ENCODE assay signal across 27 mouse cellular contexts in the genomic region with DNA sequence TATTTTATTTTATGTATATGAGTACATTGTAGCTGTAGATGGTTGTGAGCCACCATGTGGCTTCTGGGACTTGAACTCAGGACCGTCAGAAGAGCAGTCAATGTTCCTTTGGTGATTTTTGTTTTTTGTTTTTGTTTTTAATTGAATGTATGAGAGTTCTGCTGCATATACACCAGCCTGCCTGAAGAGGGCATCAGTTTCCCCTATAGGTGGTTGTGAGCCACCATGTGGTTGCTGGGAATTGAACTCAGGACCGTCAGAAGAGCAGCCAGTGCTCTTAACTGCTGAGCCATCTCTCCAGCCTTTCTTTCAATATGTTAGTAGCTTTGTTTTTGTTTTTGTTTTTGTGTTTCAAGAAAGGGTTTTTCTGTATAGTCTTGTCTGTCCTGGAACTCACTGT. TPM values are rescaled to one million over a fixed set of nuclear protein-coding genes. Genes with fewer than 3 reads are reported as not detected.
DNase-seq lines count a peak whose midpoint lies in the region; ATAC-seq and TF ChIP-seq lines count a peak whose summit lies in the region.
"Had no signal": no experiment of that assay in that cellular context is flagged by ENCODE, and none has a peak within 500 bp of the region (broad histone marks: within the 10 kb centered on the region; RNA-seq: fewer than 3 reads in every experiment).

No protein-coding gene starts in this region.

- no peak overlapping the region for H3K4me2 ChIP-seq in kidney, postnatal 0 days (ENCODE audit: low read length)
- H3K4me2 ChIP-seq in forebrain, embryonic 13.5 days: no peak overlapping the region
- H3K4me2 ChIP-seq: hindbrain, embryonic 13.5 days; limb, embryonic 15.5 days; midbrain, embryonic 12.5 days; neural tube, embryonic 13.5 days had no signal

- no peak for ATAC-seq in kidney, postnatal 0 days (replicated peaks; ENCODE audit: low FRiP score, low read depth)
- ATAC-seq in forebrain, embryonic 13.5 days: no peak
- ATAC-seq: forebrain, embryonic 16.5 days; intestine, embryonic 16.5 days had no signal

- H3K27me3 ChIP-seq in kidney, postnatal 0 days (ENCODE audit: insufficient read depth, low read length): no peaks in the 10 kb centered on the region
- no peaks in the 10 kb centered on the region for H3K27me3 ChIP-seq in thymus, adult 2 months (ENCODE audit: control insufficient read depth, insufficient read depth, low read length)
- no peaks in the 10 kb centered on the region; a peak in 1 of 4 replicates for H3K27me3 ChIP-seq in MEL (ENCODE audit: control insufficient read depth in 1 of 2, insufficient read depth in 2 of 2, low read length in 2 of 2)
- no peaks in the 10 kb centered on the region for H3K27me3 ChIP-seq in forebrain, embryonic 13.5 days
- H3K27me3 ChIP-seq: hindbrain, embryonic 13.5 days; midbrain, embryonic 12.5 days; neural tube, embryonic 13.5 days had no signal

- H3K4me1 ChIP-seq in kidney, postnatal 0 days (replicated peaks; ENCODE audit: insufficient read depth, low read length): 0 out of 2 replicates have a peak, but pooled peaks cover 5% of the 10 kb centered on the region
- H3K4me1 ChIP-seq in thymus, adult 2 months (replicated peaks; ENCODE audit: control insufficient read depth, insufficient read depth, low read length): peaks cover 6% of the 10 kb centered on the region; the same call in 1 of the 2 replicates
- peaks cover 0 to 9% of the 10 kb centered on the region in 2 experiments; a peak in 1 of 4 replicates for H3K4me1 ChIP-seq in MEL (ENCODE audit: control insufficient read depth in 1 of 2, insufficient read depth in 2 of 2, low read length in 2 of 2)
- H3K4me1 ChIP-seq in forebrain, embryonic 13.5 days: peaks cover 9% of the 10 kb centered on the region; the same call in 1 of the 2 replicates

- H3K36me3 ChIP-seq in kidney, postnatal 0 days (ENCODE audit: insufficient read depth, low read length): no peaks in the 10 kb centered on the region
- no peaks in the 10 kb centered on the region for H3K36me3 ChIP-seq in thymus, adult 2 months (ENCODE audit: control insufficient read depth, insufficient read depth, low read length)
- peaks cover 0 to 4% of the 10 kb centered on the region in 2 experiments; a peak in 1 of 4 replicates for H3K36me3 ChIP-seq in MEL (ENCODE audit: control insufficient read depth in 1 of 2, insufficient read depth in 2 of 2, low read length in 2 of 2)
- H3K36me3 ChIP-seq in forebrain, embryonic 13.5 days (ENCODE audit: poor library complexity, severe bottlenecking): no peaks in the 10 kb centered on the region
- H3K36me3 ChIP-seq: embryonic facial prominence, embryonic 10.5 days; hindbrain, embryonic 13.5 days; limb, embryonic 15.5 days; midbrain, embryonic 12.5 days; neural tube, embryonic 13.5 days had no signal

- 79% methylated on average over 2 of the region's 2 CpGs for WGBS in kidney, postnatal 0 days
- WGBS in thymus, adult 2 months: 83% methylated on average over 2 of the region's 2 CpGs
- WGBS in forebrain, embryonic 13.5 days: 75% methylated on average over 2 of the region's 2 CpGs

- DNase-seq in kidney, postnatal 0 days (ENCODE audit: low spot score): no peak
- no peak for DNase-seq in kidney, postnatal 14 days
- DNase-seq in thymus, adult 2 months: peak; percentile 8
- DNase-seq in thymus, postnatal 25 days: no peak
- peak; percentile 47 for DNase-seq in MEL (ENCODE audit: low read depth, low spot score)
- DNase-seq in urinary bladder, adult 18-20 months (ENCODE audit: low spot score in 2 of 2): no peak
- DNase-seq: cerebellum, adult 11 months; cerebellum, postnatal 10 days; gastrocnemius, postnatal 36 days; heart, postnatal 36 days; kidney, postnatal 4 days; layer of hippocampus, adult 9-11 months; left cerebral cortex, postnatal 4 days; lung, adult 18-20 months; lung, postnatal 14 days; retina, postnatal 1 day; thymus, postnatal 4 days had no signal

- H3K79me2 ChIP-seq in MEL (ENCODE audit: control insufficient read depth, insufficient read depth, low read length, poor library complexity): no peaks in the 10 kb centered on the region

- no peak for TF ChIP-seq EP300 in MEL (IDR thresholded peaks at IDR 0.05; ENCODE audit: low read depth in 1 of 2, low read length in 2 of 2)

- no peak overlapping the region for H3K9ac ChIP-seq in kidney, postnatal 0 days (ENCODE audit: low read depth, low read length)
- no peak overlapping the region for H3K9ac ChIP-seq in MEL (ENCODE audit: control insufficient read depth, low read depth, low read length, poor library complexity, severe bottlenecking)
- H3K9ac ChIP-seq in forebrain, embryonic 13.5 days: no peak overlapping the region
- H3K9ac ChIP-seq: hindbrain, embryonic 13.5 days; limb, embryonic 15.5 days; midbrain, embryonic 12.5 days; neural tube, embryonic 13.5 days had no signal

- peak; percentile 37; the same call in 1 of the 2 replicates for TF ChIP-seq CTCF in kidney, postnatal 0 days (IDR thresholded peaks at IDR 0.05; ENCODE audit: low read depth)
- TF ChIP-seq CTCF in thymus, adult 2 months (IDR thresholded peaks at IDR 0.05; ENCODE audit: borderline replicate concordance, control insufficient read depth, extremely low read depth, insufficient read depth, low read length, poor library complexity): no peak
- TF ChIP-seq CTCF in MEL (IDR thresholded peaks at IDR 0.05 in 2 of 3, conservative IDR thresholded peaks at IDR 0.05 in 1 of 3; ENCODE audit: control insufficient read depth in 1 of 3, insufficient read depth in 1 of 3, low read depth in 2 of 3, low read length in 3 of 3, poor library complexity in 1 of 3, severe bottlenecking in 1 of 3): peak; percentile 32 to 64 (median 47); a peak in 5 of 6 replicates

- TF ChIP-seq POLR2A in thymus, adult 2 months (IDR thresholded peaks at IDR 0.05; ENCODE audit: control insufficient read depth, extremely low read depth, insufficient read depth, low read length, poor library complexity): no peak
- no peak for TF ChIP-seq POLR2A in MEL (IDR thresholded peaks at IDR 0.05; ENCODE audit: control insufficient read depth in 1 of 2, insufficient read depth in 1 of 2, low read depth in 1 of 2, low read length in 2 of 2, poor library complexity in 1 of 2)

- H3K27ac ChIP-seq in kidney, postnatal 0 days: no peak overlapping the region
- no peak overlapping the region for H3K27ac ChIP-seq in thymus, adult 2 months (ENCODE audit: control insufficient read depth, insufficient read depth, low read length)
- no peak overlapping the region for H3K27ac ChIP-seq in MEL (ENCODE audit: control insufficient read depth, low read depth, low read length)
- H3K27ac ChIP-seq in forebrain, embryonic 13.5 days: no peak overlapping the region
- H3K27ac ChIP-seq: embryonic facial prominence, embryonic 10.5 days; hindbrain, embryonic 13.5 days; limb, embryonic 15.5 days; midbrain, embryonic 12.5 days; neural tube, embryonic 13.5 days had no signal

- no peak overlapping the region for H3K4me3 ChIP-seq in kidney, postnatal 0 days (replicated peaks; ENCODE audit: low read depth, low read length)
- H3K4me3 ChIP-seq in thymus, adult 2 months (ENCODE audit: control insufficient read depth, insufficient read depth, low read length): no peak overlapping the region
- no peak overlapping the region for H3K4me3 ChIP-seq in MEL (ENCODE audit: control insufficient read depth in 1 of 2, insufficient read depth in 1 of 2, low read depth in 2 of 2, low read length in 2 of 2)
- H3K4me3 ChIP-seq in forebrain, embryonic 13.5 days: no peak overlapping the region
- H3K4me3 ChIP-seq: embryonic facial prominence, embryonic 10.5 days; hindbrain, embryonic 13.5 days; limb, embryonic 15.5 days; midbrain, embryonic 12.5 days; neural tube, embryonic 13.5 days had no signal

- no peaks in the 10 kb centered on the region for H3K9me3 ChIP-seq in kidney, postnatal 0 days (replicated peaks; ENCODE audit: low read length)
- no peaks in the 10 kb centered on the region for H3K9me3 ChIP-seq in MEL (replicated peaks; ENCODE audit: insufficient read depth, low read length)
- no peaks in the 10 kb centered on the region for H3K9me3 ChIP-seq in forebrain, embryonic 13.5 days (replicated peaks)
- H3K9me3 ChIP-seq: embryonic facial prominence, embryonic 10.5 days; hindbrain, embryonic 13.5 days; limb, embryonic 15.5 days; midbrain, embryonic 12.5 days; neural tube, embryonic 13.5 days had no signal

- TF ChIP-seq RAD21 in MEL (IDR thresholded peaks at IDR 0.05; ENCODE audit: low read depth, low read length): peak; percentile 19

TF ChIP-seq in MEL, 35 proteins besides CTCF, POLR2A, EP300 and RAD21:
- TF ChIP-seq SMC3 (IDR thresholded peaks at IDR 0.05; ENCODE audit: low read depth, low read length) (peak; percentile 34), USF2 (IDR thresholded peaks at IDR 0.05; ENCODE audit: borderline replicate concordance in 1 of 2, insufficient read depth in 1 of 2, low read depth in 1 of 2, low read length in 2 of 2) (no peak), MYC (IDR thresholded peaks at IDR 0.05; ENCODE audit: low read depth, low read length) (peak; percentile 67; the same call in 1 of the 2 replicates)

RNA-seq across cellular contexts. Expression of a gene that starts 5.2 kb away (rescaled TPM):
- polyA plus RNA-seq in kidney, postnatal 0 days (2015; fragmentation: Nextera tagmentation; extraction: Ambion mirVana): 15.9 and 17.9 TPM in 2 replicates
- polyA plus RNA-seq in thymus, adult 2 months (2012; rRNA removed): 62.4 and 74.5 TPM in 2 replicates
- total RNA-seq in MEL (2012; rRNA removed): 17.4 and 19.9 TPM in 2 replicates
- 10 to 100 TPM in 1 of 2 experiments, not detected in 1; 17.8 TPM for polyA plus RNA-seq in MEL (2012; ENCODE audit: insufficient read depth in 1 of 2, insufficient read length in 2 of 2, low read depth in 1 of 2, low replicate concordance in 2 of 2, missing spikeins in 1 of 2)
- polyA plus RNA-seq in forebrain, embryonic 13.5 days (2015; fragmentation: Nextera tagmentation; extraction: Ambion mirVana): 15.7 and 16.6 TPM in 2 replicates

RNA-seq across cellular contexts. Expression of a gene that starts 42.7 kb away (rescaled TPM):
- 0.12 and 0.13 TPM in 2 replicates for polyA plus RNA-seq in kidney, postnatal 0 days (2015; fragmentation: Nextera tagmentation; extraction: Ambion mirVana)
- 1.2 and 1.4 TPM in 2 replicates for polyA plus RNA-seq in thymus, adult 2 months (2012; rRNA removed)
- not detected in 2 replicates for total RNA-seq in MEL (2012; rRNA removed)
- polyA plus RNA-seq in MEL (2012; ENCODE audit: insufficient read depth in 1 of 2, insufficient read length in 2 of 2, low read depth in 1 of 2, low replicate concordance in 2 of 2, missing spikeins in 1 of 2): under 1 TPM in 1 of 2 experiments, not detected in 1; 0.18 TPM
- polyA plus RNA-seq in forebrain, embryonic 13.5 days (2015; fragmentation: Nextera tagmentation; extraction: Ambion mirVana): 2.0 and 2.3 TPM in 2 replicates
- total RNA-seq: gastrocnemius, postnatal 36 days; heart, adult 8-10 months; heart, postnatal 36 days; megakaryocyte, adult 5-6 weeks had no signal
- polyA plus RNA-seq: limb, embryonic 15.5 days had no signal

Comparison
In these comparisons a context has a peak if more than half of its experiments do, and no peak if none do; other contexts are left out.
1. DNase-seq: peak in thymus, adult 2 months (single experiment) and MEL (single experiment); none in kidney, postnatal 0 days (single experiment), kidney, postnatal 14 days (single experiment), thymus, postnatal 25 days (single experiment) and urinary bladder, adult 18-20 months (0 of 2).